Mouse (Mus musculus): ENCODE measurements around the gene Dnah6. TPM values are rescaled to one million over a fixed set of nuclear protein-coding genes. Genes with fewer than 3 reads are reported as not detected.
A peak's percentile ranks its signal among the peaks of the same experiment; 100 is the strongest.

The Dnah6 gene
- total RNA-seq, 2 experiments from 2014 or later, result 0.02 to 0.05 TPM

GRCm38 (mm10) chr6:73028853-73029252 is 192.6 kb downstream of the Dnah6 start:
- no peak for DNase-seq (ENCODE audit: low spot score)

- DNase-seq (ENCODE audit: low spot score), result no peak
Measured at GRCm38 (mm10) chr6:73027881-73028280, 193.6 kb downstream of the Dnah6 start.

DNA sequence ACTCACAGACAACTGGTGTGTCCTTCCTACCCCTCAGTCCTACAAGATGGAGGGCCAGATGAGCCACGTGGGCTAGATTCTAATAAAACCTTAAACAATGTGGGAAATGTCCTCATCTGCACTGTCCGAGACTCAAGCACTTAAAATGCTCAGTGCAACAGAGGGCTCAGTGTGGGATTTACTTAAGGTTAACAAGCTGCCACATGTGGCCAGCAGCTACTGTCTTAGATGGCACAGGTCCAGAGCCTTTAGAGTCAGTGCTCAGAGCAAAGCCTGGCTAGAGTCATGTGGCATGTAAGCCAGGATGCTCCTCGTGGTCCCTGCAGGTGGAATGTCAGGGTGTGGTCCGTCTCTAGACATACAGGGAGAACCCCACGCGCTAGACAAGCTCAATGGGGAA is 194.6 kb downstream of the Dnah6 start:
- no peak for DNase-seq (ENCODE audit: low spot score)

- DNase-seq (ENCODE audit: low spot score), result no peak
Measured at GRCm38 (mm10) chr6:73020061-73020460, 201.4 kb downstream of the Dnah6 start.

GRCm38 (mm10) chr6:73018725-73019280 is 202.6 kb downstream of the Dnah6 start:
- DNase-seq (ENCODE audit: low spot score), result no peak

- DNase-seq (ENCODE audit: low spot score), result peak; percentile 16
Measured at GRCm38 (mm10) chr6:73014317-73015160, 206.9 kb downstream of the Dnah6 start.

- DNase-seq (ENCODE audit: low spot score), result no peak
Measured at GRCm38 (mm10) chr6:73012931-73013330, 208.5 kb downstream of the Dnah6 start.

- DNase-seq (ENCODE audit: low spot score), result no peak
Measured at GRCm38 (mm10) chr6:73011827-73012226, 209.6 kb downstream of the Dnah6 start.

DNA sequence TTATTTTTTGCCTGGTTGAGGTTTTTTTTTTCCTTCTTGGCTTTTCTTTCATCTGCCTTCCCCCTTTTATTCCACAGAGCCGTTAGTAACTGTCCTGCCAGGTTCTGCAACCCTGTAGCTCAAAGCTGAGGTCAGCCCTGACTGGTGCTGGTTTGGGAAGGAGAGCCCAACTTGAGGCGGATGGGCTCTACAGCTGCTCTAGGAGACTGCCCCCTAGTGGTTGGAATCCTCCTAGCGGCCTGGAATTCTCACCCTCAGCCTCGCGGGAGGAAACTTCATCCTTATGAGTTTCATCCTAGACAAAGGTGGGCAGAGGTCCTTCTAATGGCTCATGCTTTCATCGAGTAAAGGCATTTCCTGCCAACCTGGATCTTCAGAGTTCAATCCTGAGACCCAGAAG is 211.4 kb downstream of the Dnah6 start:
- peak; percentile 77 for DNase-seq (ENCODE audit: low spot score)

- no peak for DNase-seq (ENCODE audit: low spot score)
Measured at GRCm38 (mm10) chr6:73003601-73004000, 217.8 kb downstream of the Dnah6 start.

- no peak for DNase-seq (ENCODE audit: low spot score)
Measured at GRCm38 (mm10) chr6:73002391-73002790, 219.1 kb downstream of the Dnah6 start.

- no peak for DNase-seq (ENCODE audit: low spot score)
Measured at GRCm38 (mm10) chr6:72998809-72999208, 222.6 kb downstream of the Dnah6 start.

DNA sequence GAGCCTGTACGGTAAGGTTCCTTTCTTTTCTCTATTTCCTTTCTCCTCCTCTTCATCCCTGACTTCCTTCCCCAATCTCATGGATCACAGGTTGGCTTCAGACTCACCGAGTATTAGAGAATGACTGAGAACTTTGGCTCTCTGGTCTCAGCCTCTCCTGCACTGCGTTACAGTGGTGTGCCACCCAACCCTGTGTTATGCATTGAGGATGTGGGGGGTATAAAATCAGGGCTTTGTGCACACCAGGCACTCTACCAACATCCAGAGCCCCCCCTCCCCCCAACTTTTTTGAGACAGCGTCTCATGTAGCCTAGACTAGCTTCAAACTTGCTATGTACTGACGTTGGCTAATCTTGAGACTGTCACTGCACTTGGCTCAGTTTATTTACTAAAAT is 227.8 kb downstream of the Dnah6 start:
- DNase-seq (ENCODE audit: low spot score), result no peak

- no peak for DNase-seq (ENCODE audit: low spot score)
Measured at GRCm38 (mm10) chr6:72993054-72993687, 228.3 kb downstream of the Dnah6 start.

GRCm38 (mm10) chr6:72990206-72990605 is 231.2 kb downstream of the Dnah6 start:
- no peak for DNase-seq (ENCODE audit: low spot score)

DNA sequence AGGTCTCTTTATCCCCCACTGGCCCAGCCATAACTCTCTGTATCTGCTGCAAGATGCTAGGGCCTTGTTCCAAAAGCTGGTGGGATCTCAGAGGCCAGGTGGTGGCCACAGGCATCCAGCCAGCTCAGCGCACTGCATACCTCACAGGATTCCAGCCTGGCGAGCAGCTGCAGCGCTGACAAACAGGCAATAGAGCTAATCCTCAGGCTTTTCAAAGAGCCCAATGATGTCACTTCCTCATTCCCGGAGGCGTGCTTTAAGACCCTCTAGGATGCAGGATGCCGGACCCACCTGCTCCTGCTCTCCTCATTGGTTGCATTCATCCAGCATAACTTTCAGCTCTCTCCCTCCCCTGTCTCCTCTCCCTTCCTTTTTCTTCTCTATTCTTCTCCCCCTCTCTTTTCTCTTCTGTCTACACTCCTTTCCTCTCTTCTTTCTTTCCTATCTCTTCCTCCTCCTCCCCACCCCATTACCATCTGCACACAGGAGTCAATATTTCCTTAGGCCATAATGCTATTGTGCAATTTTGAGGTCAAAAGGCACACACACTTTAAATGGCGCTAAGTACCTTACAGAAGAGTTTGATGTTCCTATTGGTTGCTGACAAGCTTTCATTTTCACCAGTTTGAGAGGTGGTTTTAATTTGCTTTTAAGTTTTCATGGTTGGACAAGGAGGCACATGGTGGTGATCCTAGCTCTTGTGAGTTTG is 232.3 kb downstream of the Dnah6 start:
- DNase-seq (ENCODE audit: low spot score), result no peak

DNA sequence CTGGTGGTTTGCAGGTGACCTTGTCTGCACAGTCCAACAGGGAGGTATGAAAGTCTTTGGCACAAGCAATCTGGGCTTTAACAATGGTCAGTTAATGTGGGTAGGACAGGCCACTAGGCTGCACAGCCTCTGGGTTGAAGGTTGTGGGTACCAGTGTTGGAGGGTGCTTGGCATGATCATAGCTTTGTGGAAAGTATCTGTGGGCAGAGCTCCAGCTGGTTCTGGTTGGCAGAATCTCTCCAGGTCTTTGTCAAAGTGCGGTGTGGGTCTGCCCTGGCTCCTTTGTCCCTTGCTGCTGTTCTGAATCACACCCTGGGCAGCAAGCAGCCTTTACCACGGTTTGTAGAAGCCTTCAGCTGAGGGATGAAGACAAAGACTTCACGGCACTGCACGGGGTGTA is 238.9 kb downstream of the Dnah6 start:
- DNase-seq (ENCODE audit: low spot score), result no peak

GRCm38 (mm10) chr6:72981851-72982250 is 239.6 kb downstream of the Dnah6 start:
- DNase-seq (ENCODE audit: low spot score), result no peak

DNA sequence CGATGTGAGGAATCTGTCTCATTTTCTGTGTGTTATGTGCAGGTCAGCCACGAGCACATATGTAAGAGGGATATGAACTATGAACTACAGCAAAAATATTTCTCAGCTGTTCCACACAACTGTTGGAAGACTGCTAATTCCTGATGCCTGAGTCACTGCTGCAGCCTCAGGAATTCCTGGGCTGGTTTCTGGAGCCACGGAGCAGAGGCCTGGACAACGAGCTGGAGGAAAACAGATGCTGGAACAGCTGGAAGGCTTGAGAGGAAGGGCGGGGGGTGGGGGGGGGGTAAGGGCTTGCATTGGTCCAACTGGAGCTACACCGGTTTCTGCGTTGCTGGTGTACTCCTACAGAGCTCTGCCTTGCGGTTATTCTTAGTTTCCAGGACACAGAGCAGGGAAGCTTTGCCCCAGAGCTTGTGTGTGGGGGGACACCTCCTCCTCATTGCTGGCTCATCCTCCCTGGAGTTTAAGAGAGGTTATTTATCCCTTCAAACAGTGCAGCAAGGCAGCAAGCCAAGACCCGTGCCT is 240.3 kb downstream of the Dnah6 start:
- peak; percentile 60 for DNase-seq (ENCODE audit: low spot score)

DNA sequence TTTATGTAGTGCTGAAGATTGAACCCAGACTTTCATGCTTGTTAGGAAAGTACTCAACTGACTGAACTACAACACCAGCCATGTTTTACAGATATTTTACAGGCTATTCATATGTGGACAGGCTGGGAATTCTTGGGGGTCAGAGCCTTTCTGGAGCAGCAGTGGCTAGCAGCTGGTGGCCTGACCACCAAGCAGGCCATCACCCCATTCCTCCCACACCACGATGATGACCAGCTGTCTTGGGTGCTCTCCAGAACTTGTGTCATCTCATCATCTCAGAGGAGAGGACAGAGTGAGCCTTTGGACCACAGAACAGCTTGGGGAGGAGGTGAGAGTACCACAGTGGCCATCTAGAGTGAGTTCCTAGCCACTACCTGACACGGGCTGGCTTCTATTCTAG is 244.6 kb downstream of the Dnah6 start:
- peak; percentile 27 for DNase-seq (ENCODE audit: low spot score)

DNA sequence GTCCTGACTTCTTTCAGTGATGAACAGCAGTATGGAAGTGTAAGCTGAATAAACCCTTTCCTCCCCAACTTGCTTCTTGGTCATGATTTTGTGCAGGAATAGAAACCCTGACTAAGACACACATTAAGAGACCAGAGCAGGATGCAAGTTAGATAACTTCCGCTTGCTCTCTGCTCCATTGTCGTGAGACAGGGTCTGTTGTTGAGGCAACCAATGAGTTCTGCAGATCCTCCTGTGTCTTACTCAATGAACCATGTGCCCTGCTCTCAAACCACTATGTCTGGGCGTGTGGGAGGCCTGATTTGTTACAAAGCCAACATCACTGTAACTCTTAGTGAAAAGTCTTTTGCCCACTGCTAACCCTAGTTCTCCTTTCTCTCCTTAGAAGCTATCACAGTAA is 250.4 kb downstream of the Dnah6 start:
- DNase-seq (ENCODE audit: low spot score), result no peak

- no peak for DNase-seq (ENCODE audit: low spot score)
Measured at GRCm38 (mm10) chr6:72969787-72970186, 251.7 kb downstream of the Dnah6 start.

Measured in gastrocnemius, adult 18-20 months (tissue).